Mouse (Mus musculus): ENCODE data around the gene 2610008E11Rik. TPM values are rescaled to one million over a fixed set of nuclear protein-coding genes. Genes with fewer than 3 reads are reported as not detected.
"Not testable (repeated sequence)": the region's sequence is repeated elsewhere in the genome, so short reads cannot be mapped to it uniquely, and the experiment has no call there.

The 2610008E11Rik gene
- polyA plus RNA-seq, 1 experiment from 2014 or later, result 27.7 TPM

GRCm38 (mm10) chr10:79042457-79042856, 54.9 kb downstream of the 2610008E11Rik start:
- not testable (repeated sequence) for H3K36me3 ChIP-seq; H3K27me3 ChIP-seq; H3K9ac ChIP-seq; H3K4me2 ChIP-seq; ATAC-seq (replicated peaks; ENCODE audit: low FRiP score); H3K4me3 ChIP-seq (replicated peaks); H3K27ac ChIP-seq; H3K4me1 ChIP-seq
- WGBS, result 92% methylated on average over 2 of the region's 2 CpGs
- peaks cover 11% of the 10 kb centered on the region; the same call in 1 of the 2 replicates for H3K9me3 ChIP-seq (replicated peaks)

GRCm38 (mm10) chr10:79028441-79028840, 69.0 kb downstream of the 2610008E11Rik start, which contains the start of gene Olfr57:
TSS of gene Olfr57 (plus strand) at chr10:79028741.
- Histone ChIP-seq H3K4me1 (no peaks in the 10 kb centered on the region), H3K4me2 (no peak within 1 kb of the TSS), H3K36me3 (no peaks in the 10 kb centered on the region), H3K27ac (no peak within 1 kb of the TSS), H3K9me3 (replicated peaks) (0 out of 2 replicates have a peak, but pooled peaks cover 2% of the 10 kb centered on the region), H3K9ac (no peak within 1 kb of the TSS), H3K27me3 (no peaks in the 10 kb centered on the region), H3K4me3 (replicated peaks) (no peak within 1 kb of the TSS)
- no peak for ATAC-seq (replicated peaks; ENCODE audit: low FRiP score)

Other genes with a start within 250 kb of the 2610008E11Rik start
- gene Olfr1356, start 245.4 kb downstream of the 2610008E11Rik start, polyA plus RNA-seq (2015; fragmentation: Nextera tagmentation; extraction: Ambion mirVana), result not detected in 2 replicates
- gene Olfr1355, start 222.1 kb downstream of the 2610008E11Rik start, polyA plus RNA-seq (2015; fragmentation: Nextera tagmentation; extraction: Ambion mirVana), result not detected in 2 replicates
- gene Olfr1354, start 184.4 kb downstream of the 2610008E11Rik start, polyA plus RNA-seq (2015; fragmentation: Nextera tagmentation; extraction: Ambion mirVana), result not detected in 2 replicates
- gene Olfr8, start 147.0 kb downstream of the 2610008E11Rik start, polyA plus RNA-seq (2015; fragmentation: Nextera tagmentation; extraction: Ambion mirVana), result not detected in 2 replicates
- not detected in 2 replicates for gene Olfr1353, start 134.3 kb downstream of the 2610008E11Rik start, polyA plus RNA-seq (2015; fragmentation: Nextera tagmentation; extraction: Ambion mirVana)
- not detected in 2 replicates for gene Olfr1352, start 116.5 kb downstream of the 2610008E11Rik start, polyA plus RNA-seq (2015; fragmentation: Nextera tagmentation; extraction: Ambion mirVana)
- gene Olfr1351, start 85.1 kb downstream of the 2610008E11Rik start, polyA plus RNA-seq (2015; fragmentation: Nextera tagmentation; extraction: Ambion mirVana), result not detected in 2 replicates
- gene Olfr57, start 68.9 kb downstream of the 2610008E11Rik start, polyA plus RNA-seq (2015; fragmentation: Nextera tagmentation; extraction: Ambion mirVana), result 0.17 TPM in 1 of 2 replicates, not detected in the other
- gene Vmn2r80, start 51.2 kb upstream of the 2610008E11Rik start, polyA plus RNA-seq (2015; fragmentation: Nextera tagmentation; extraction: Ambion mirVana), result not detected in 2 replicates
- not detected in 2 replicates for gene Vmn2r81, start 150.1 kb upstream of the 2610008E11Rik start, polyA plus RNA-seq (2015; fragmentation: Nextera tagmentation; extraction: Ambion mirVana)